Mouse (Mus musculus) forebrain, embryonic 12.5 days (tissue): ENCODE results near the gene Fam102b. TPM values are rescaled to one million over a fixed set of nuclear protein-coding genes. Genes with fewer than 3 reads are reported as not detected.

Experiments used
- ATAC-seq: fragments of 200-750 bp; cut with Nextera tagmentation; 2 replicates; pipeline ENCODE4 v1.8.0; 2017; ENCODE audit warnings: moderate TSS enrichment; ENCODE audit not compliant: low FRiP score
- H3K27ac ChIP-seq: fragments of 300-500 bp; sonication (generic); 2 replicates; pipeline ENCODE4 v1.5.1; 2016; ENCODE audit warnings: mild to moderate bottlenecking
- H3K27me3 ChIP-seq: fragments of 300-500 bp; sonication (generic); 2 replicates; pipeline ENCODE4 v1.6.1; 2016; ENCODE audit warnings: mild to moderate bottlenecking
- H3K36me3 ChIP-seq: fragments of 300-500 bp; sonication (generic); replicated peaks from 2 replicates; pipeline ENCODE4 v1.6.1; 2016; ENCODE audit warnings: mild to moderate bottlenecking
- H3K4me1 ChIP-seq: fragments of 300-500 bp; sonication (generic); 2 replicates; pipeline ENCODE4 v1.6.1; 2016
- H3K4me2 ChIP-seq: fragments of 300-500 bp; sonication (generic); 2 replicates; pipeline ENCODE4 v1.6.1; 2016; ENCODE audit warnings: mild to moderate bottlenecking, moderate library complexity
- H3K4me3 ChIP-seq: fragments of 300-500 bp; sonication (generic); replicated peaks from 2 replicates; pipeline ENCODE4 v1.5.1; 2016; ENCODE audit warnings: mild to moderate bottlenecking
- H3K9ac ChIP-seq: fragments of 300-500 bp; sonication (generic); 2 replicates; pipeline ENCODE4 v1.6.1; 2016; ENCODE audit warnings: mild to moderate bottlenecking
- H3K9me3 ChIP-seq: fragments of 300-500 bp; sonication (generic); 2 replicates; pipeline ENCODE4 v1.6.1; 2016
- WGBS: fragments of 180-500 bp; shearing (Covaris S2); methylation state at CpG from one replicate; pipeline ENCODE4 v1.1.7; 2016; 5-methylcytosine and 5-hydroxymethylcytosine counted together
- polyA plus RNA-seq: library from polyadenylated mRNA; unstranded; fragments of >200 nt; fragmentation: Nextera tagmentation; extraction: Ambion mirVana; gene quantifications from 2 replicates; pipeline ENCODE4 v1.2.1, GENCODE M21; 2016

Gene Fam102b
- polyA plus RNA-seq, 1 experiment from 2014 or later = 8.9 TPM

GRCm38 (mm10) chr3:108974920-108975485, 52.4 kb downstream of the Fam102b start:
- no peak for ATAC-seq
- Histone ChIP-seq H3K9ac (no peak overlapping the region), H3K9me3 (no peaks in the 10 kb centered on the region), H3K4me1 (no peaks in the 10 kb centered on the region), H3K4me3 (no peak overlapping the region), H3K4me2 (no peak overlapping the region), H3K27ac (no peak overlapping the region), H3K27me3 (no peaks in the 10 kb centered on the region), H3K36me3 (peaks cover 30% of the 10 kb centered on the region)
- WGBS = 91% methylated on average over 15 of the region's 15 CpGs

- H3K4me1 ChIP-seq = no peaks in the 10 kb centered on the region
- ATAC-seq = no peak
- peaks cover 22% of the 10 kb centered on the region for H3K36me3 ChIP-seq
- no peak overlapping the region for H3K9ac ChIP-seq
- no peaks in the 10 kb centered on the region for H3K9me3 ChIP-seq
- H3K4me3 ChIP-seq = no peak overlapping the region
- no peaks in the 10 kb centered on the region for H3K27me3 ChIP-seq
- 86% methylated on average over 13 of the region's 13 CpGs for WGBS
- H3K27ac ChIP-seq = no peak overlapping the region
- no peak overlapping the region for H3K4me2 ChIP-seq
These were observed 53.3 kb downstream of the Fam102b start for GRCm38 (mm10) chr3:108973980-108974660.

- no peaks in the 10 kb centered on the region for H3K9me3 ChIP-seq
- WGBS = 95% methylated on average over 3 of the region's 3 CpGs
- ATAC-seq = no peak
These were observed 61.4 kb downstream of the Fam102b start for GRCm38 (mm10) chr3:108966051-108966450.

GRCm38 (mm10) chr3:108964361-108965044, 62.9 kb downstream of the Fam102b start:
- WGBS = 77% methylated on average over 7 of the region's 7 CpGs
- H3K9me3 ChIP-seq = no peaks in the 10 kb centered on the region
- H3K36me3 ChIP-seq = no peaks in the 10 kb centered on the region
- H3K4me1 ChIP-seq = peaks cover 19% of the 10 kb centered on the region
- H3K27ac ChIP-seq = no peak overlapping the region
- H3K4me2 ChIP-seq = no peak overlapping the region
- no peaks in the 10 kb centered on the region for H3K27me3 ChIP-seq
- ATAC-seq = no peak
- H3K4me3 ChIP-seq = no peak overlapping the region
- H3K9ac ChIP-seq = no peak overlapping the region

More at GRCm38 (mm10) chr3:108966051-108966450, 61.4 kb downstream of the Fam102b start:
- peaks cover 5% of the 10 kb centered on the region; the same call in 1 of the 2 replicates for H3K36me3 ChIP-seq
- no peak overlapping the region for H3K4me2 ChIP-seq
- H3K27me3 ChIP-seq = no peaks in the 10 kb centered on the region
- H3K27ac ChIP-seq = no peak overlapping the region
- H3K4me3 ChIP-seq = no peak overlapping the region
- H3K4me1 ChIP-seq = peaks cover 15% of the 10 kb centered on the region
- H3K9ac ChIP-seq = no peak overlapping the region

- ATAC-seq = no peak
- Histone ChIP-seq H3K4me1 (peaks cover 19% of the 10 kb centered on the region), H3K9ac (no peak overlapping the region), H3K27ac (no peak overlapping the region), H3K27me3 (no peaks in the 10 kb centered on the region), H3K4me2 (no peak overlapping the region), H3K36me3 (no peaks in the 10 kb centered on the region), H3K4me3 (no peak overlapping the region), H3K9me3 (no peaks in the 10 kb centered on the region)
- WGBS = 88% methylated on average over 3 of the region's 3 CpGs
These were observed 63.6 kb downstream of the Fam102b start for GRCm38 (mm10) chr3:108963776-108964175.

GRCm38 (mm10) chr3:108963278-108963677, 64.1 kb downstream of the Fam102b start:
- no peak for ATAC-seq

GRCm38 (mm10) chr3:108961655-108962054, 65.8 kb downstream of the Fam102b start:
- ATAC-seq = peak; percentile 47
- Histone ChIP-seq H3K9me3 (no peaks in the 10 kb centered on the region), H3K4me2 (peak overlapping the region; percentile 31), H3K4me3 (no peak overlapping the region), H3K27me3 (no peaks in the 10 kb centered on the region), H3K27ac (peak overlapping the region; percentile 63), H3K4me1 (peaks cover 19% of the 10 kb centered on the region), H3K36me3 (no peaks in the 10 kb centered on the region), H3K9ac (no peak overlapping the region)
- whole genome bisulfite sequencing = 47% methylated on average over 6 of the region's 6 CpGs

More at GRCm38 (mm10) chr3:108963278-108963677, 64.1 kb downstream of the Fam102b start:
- WGBS = 83% methylated on average over 3 of the region's 3 CpGs
- H3K4me1 ChIP-seq = peaks cover 19% of the 10 kb centered on the region
- no peak overlapping the region for H3K9ac ChIP-seq
- H3K4me3 ChIP-seq = no peak overlapping the region
- H3K9me3 ChIP-seq = no peaks in the 10 kb centered on the region
- H3K4me2 ChIP-seq = no peak overlapping the region
- no peaks in the 10 kb centered on the region for H3K27me3 ChIP-seq
- H3K36me3 ChIP-seq = no peaks in the 10 kb centered on the region
- H3K27ac ChIP-seq = no peak overlapping the region

- 36% methylated on average over 7 of the region's 7 CpGs for WGBS
- Histone ChIP-seq H3K36me3 (no peaks in the 10 kb centered on the region), H3K27ac (peak overlapping the region; percentile 63), H3K27me3 (no peaks in the 10 kb centered on the region), H3K4me1 (peaks cover 19% of the 10 kb centered on the region), H3K9ac (peak overlapping the region; percentile 22; the same call in 1 of the 2 replicates), H3K9me3 (no peaks in the 10 kb centered on the region), H3K4me3 (no peak overlapping the region), H3K4me2 (peak overlapping the region; percentile 31)
- ATAC-seq = peak; percentile 85
These were observed 66.2 kb downstream of the Fam102b start for GRCm38 (mm10) chr3:108961226-108961625.

- no peak overlapping the region for H3K4me2 ChIP-seq
- no peak overlapping the region for H3K4me3 ChIP-seq
- no peaks in the 10 kb centered on the region for H3K36me3 ChIP-seq
- 82% methylated on average over 13 of the region's 13 CpGs for WGBS
- no peaks in the 10 kb centered on the region for H3K9me3 ChIP-seq
- no peak for ATAC-seq
- H3K9ac ChIP-seq = no peak overlapping the region
- peaks cover 19% of the 10 kb centered on the region for H3K4me1 ChIP-seq
- H3K27ac ChIP-seq = no peak overlapping the region
- H3K27me3 ChIP-seq = no peaks in the 10 kb centered on the region
These were observed 67.6 kb downstream of the Fam102b start for GRCm38 (mm10) chr3:108959680-108960295.

GRCm38 (mm10) chr3:108957976-108958375, 69.4 kb downstream of the Fam102b start:
- Histone ChIP-seq H3K27ac (no peak overlapping the region), H3K36me3 (no peaks in the 10 kb centered on the region), H3K9ac (no peak overlapping the region), H3K9me3 (no peaks in the 10 kb centered on the region), H3K4me1 (peaks cover 19% of the 10 kb centered on the region), H3K27me3 (no peaks in the 10 kb centered on the region), H3K4me2 (no peak overlapping the region), H3K4me3 (no peak overlapping the region)
- no peak for ATAC-seq

GRCm38 (mm10) chr3:108940996-108941395, 86.4 kb downstream of the Fam102b start:
- H3K27me3 ChIP-seq = no peaks in the 10 kb centered on the region
- no peaks in the 10 kb centered on the region for H3K4me1 ChIP-seq
- H3K27ac ChIP-seq = no peak overlapping the region
- no peak overlapping the region for H3K4me2 ChIP-seq
- no peak overlapping the region for H3K4me3 ChIP-seq
- H3K36me3 ChIP-seq = no peaks in the 10 kb centered on the region
- 81% methylated on average over 10 of the region's 10 CpGs for WGBS
- no peak for ATAC-seq
- no peak overlapping the region for H3K9ac ChIP-seq
- no peaks in the 10 kb centered on the region for H3K9me3 ChIP-seq

GRCm38 (mm10) chr3:108940001-108940633, 87.3 kb downstream of the Fam102b start, which contains the start of gene Gm9857:
TSS of gene Gm9857 (minus strand) at chr3:108940445.
- Histone ChIP-seq H3K4me1 (no peaks in the 10 kb centered on the region), H3K36me3 (no peaks in the 10 kb centered on the region), H3K27me3 (no peaks in the 10 kb centered on the region), H3K4me3 (peak within 1 kb of the TSS; percentile 31), H3K4me2 (peak within 1 kb of the TSS; percentile 54), H3K9me3 (no peaks in the 10 kb centered on the region), H3K9ac (no peak within 1 kb of the TSS), H3K27ac (no peak within 1 kb of the TSS)
- WGBS = 72% methylated on average over 31 of the region's 59 CpGs
- peak; percentile 60 for ATAC-seq
